Mouse (Mus musculus): ENCODE measurements around the gene Pcgf5. TPM values are rescaled to one million over a fixed set of nuclear protein-coding genes. Genes with fewer than 3 reads are reported as not detected.

Pcgf5 gene
- polyA plus RNA-seq, 1 experiment: 5.4 TPM

DNA sequence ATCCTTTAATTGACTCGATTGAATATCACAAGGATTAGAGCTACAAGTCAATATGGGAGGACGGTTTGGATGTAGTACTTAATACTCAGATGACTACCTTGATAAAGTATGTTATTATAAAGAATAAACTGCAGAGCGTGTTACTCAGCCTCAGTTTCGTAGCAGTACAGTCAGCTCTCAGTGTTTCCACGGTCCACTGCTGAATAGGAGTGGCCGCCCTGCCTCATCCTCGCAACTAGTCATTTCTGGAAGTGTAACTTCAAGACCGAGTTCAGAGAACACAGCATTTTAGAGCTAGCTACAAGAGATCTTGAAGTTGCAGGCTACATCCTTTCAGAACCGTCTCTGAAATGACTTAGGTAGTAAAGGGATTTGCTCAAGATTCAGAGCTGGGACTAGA, 2.8 kb downstream of the Pcgf5 start:
- no peak for DNase-seq (ENCODE audit: low read depth)
- TF ChIP-seq CTCF (IDR thresholded peaks at IDR 0.05; ENCODE audit: borderline replicate concordance, extremely low read depth, insufficient read depth, insufficient read length) (no peak), POLR2A (IDR thresholded peaks at IDR 0.05; ENCODE audit: borderline replicate concordance, extremely low read depth, insufficient read depth, insufficient read length, poor library complexity, severe bottlenecking) (no peak)

DNA sequence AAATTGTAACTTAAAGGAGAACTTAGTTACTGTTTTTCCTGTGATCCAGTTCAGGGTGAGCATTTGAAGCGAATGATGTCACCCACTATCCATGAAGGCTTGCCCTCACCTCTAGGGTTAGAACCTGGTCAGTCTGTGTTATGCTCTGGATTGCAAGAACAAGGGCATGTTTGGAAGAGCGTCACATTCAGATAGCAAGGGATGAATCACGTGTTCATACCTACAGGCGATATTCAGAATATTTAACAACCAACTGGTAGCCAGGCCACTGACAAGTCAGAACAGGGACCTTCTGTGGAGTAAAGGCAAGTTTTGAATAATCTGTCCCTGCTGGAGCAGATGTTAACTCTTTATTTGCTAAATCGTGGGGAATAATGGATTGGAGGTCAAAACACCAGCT, 14.4 kb downstream of the Pcgf5 start:
- no peak for TF ChIP-seq CTCF (IDR thresholded peaks at IDR 0.05; ENCODE audit: borderline replicate concordance, extremely low read depth, insufficient read depth, insufficient read length)
- no peak for TF ChIP-seq POLR2A (IDR thresholded peaks at IDR 0.05; ENCODE audit: borderline replicate concordance, extremely low read depth, insufficient read depth, insufficient read length, poor library complexity, severe bottlenecking)
- DNase-seq (ENCODE audit: low read depth): no peak

DNA sequence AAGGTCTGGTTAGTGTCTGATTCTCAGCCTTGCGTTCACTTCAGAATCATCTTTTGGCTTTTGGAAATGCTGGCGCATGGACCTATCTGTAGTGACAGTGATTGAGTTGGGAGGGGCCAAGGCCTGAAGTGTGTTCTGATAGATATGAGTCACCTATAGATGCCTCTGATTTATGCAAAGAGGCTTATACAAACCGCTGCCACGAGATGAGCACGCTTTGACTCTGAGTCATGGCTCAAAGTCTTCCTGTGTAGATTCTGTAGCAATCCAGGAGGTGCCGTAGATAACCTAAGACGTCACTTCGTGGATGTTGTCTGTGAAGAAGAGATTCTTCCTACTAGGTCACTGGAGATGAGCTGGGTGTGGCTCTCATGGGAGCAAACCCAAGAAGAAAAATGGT, 16.6 kb downstream of the Pcgf5 start:
- no peak for DNase-seq (ENCODE audit: low read depth)
- TF ChIP-seq POLR2A (IDR thresholded peaks at IDR 0.05; ENCODE audit: borderline replicate concordance, extremely low read depth, insufficient read depth, insufficient read length, poor library complexity, severe bottlenecking) (no peak), CTCF (IDR thresholded peaks at IDR 0.05; ENCODE audit: borderline replicate concordance, extremely low read depth, insufficient read depth, insufficient read length) (no peak)

DNA sequence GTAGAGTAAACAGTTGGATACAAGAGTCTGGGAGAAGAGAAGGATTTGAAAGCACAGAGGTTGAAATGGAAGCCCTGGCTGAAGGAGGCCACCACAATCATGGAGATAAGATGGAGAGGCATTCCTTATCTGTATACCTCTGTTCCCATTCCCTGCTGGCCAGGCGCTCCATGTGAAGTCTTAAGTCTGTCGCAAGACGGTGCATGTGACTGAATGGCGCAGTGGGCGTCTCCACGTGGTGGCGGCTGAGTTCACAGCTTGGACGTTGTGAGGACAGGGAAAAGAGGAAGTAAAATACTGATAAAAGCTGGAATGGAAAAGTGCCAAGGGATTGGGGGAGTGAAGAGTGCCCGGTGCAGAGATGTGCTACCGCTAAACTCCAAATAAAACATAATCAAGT, 23.4 kb downstream of the Pcgf5 start:
- no peak for TF ChIP-seq CTCF (IDR thresholded peaks at IDR 0.05; ENCODE audit: borderline replicate concordance, extremely low read depth, insufficient read depth, insufficient read length)
- TF ChIP-seq POLR2A (IDR thresholded peaks at IDR 0.05; ENCODE audit: borderline replicate concordance, extremely low read depth, insufficient read depth, insufficient read length, poor library complexity, severe bottlenecking): no peak
- no peak for DNase-seq (ENCODE audit: low read depth)

DNA sequence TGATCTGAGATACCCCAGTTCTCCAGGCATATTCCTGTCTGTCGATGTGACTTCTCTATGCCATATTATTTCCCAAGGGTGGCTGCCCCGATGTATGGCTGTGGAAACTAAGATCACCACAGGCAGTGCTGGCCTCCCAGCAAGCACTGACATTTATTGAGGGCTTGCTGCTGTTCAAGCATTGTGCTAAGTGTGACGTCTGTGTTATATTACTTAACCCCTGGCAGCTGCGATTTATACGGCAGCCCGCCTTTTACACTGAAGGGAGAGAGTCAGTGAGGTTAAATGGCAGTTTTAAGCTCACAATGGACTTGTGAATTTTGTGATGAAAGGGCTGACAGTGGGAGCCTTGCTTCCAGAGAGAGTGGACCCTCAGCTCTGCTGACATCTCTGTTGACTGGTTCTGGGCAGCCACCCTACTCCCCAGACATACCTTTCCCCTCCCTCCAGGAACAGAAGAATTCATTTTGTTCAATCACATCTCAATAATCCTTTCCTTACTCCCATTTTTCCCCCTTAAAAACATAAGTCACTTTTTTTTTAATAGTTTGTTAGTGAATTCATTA, 25.0 kb downstream of the Pcgf5 start:
- TF ChIP-seq POLR2A (IDR thresholded peaks at IDR 0.05; ENCODE audit: borderline replicate concordance, extremely low read depth, insufficient read depth, insufficient read length, poor library complexity, severe bottlenecking): no peak
- DNase-seq (ENCODE audit: low read depth): peak; percentile 5

DNA sequence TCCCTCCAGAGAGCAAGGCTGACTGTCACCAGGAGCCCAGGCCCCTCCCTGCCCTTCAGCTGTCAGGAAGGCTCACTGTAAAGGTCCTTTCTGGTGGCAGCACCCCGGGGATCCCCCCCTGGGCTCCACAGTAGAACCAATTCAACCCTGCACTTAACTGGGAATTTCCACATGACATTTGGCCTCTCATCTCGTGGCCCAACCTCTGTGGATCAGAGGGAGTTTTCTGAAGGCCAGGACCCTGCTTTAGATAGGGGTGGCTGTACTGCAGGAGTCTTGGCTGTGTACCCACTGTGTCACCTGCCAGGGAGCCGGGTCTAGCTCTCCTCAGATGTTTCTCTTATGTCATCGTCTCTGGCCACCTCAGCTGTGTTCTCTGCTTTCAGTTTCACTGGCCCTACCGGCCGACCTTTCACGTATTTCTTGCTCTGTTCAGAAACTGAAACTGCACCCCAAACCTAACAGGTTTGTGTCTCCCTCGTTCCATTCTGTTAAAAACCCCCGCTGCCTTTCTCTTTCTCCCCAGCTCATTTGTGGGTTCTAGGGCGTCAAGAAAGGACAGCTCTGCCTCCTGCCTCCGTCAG, 27.2 kb downstream of the Pcgf5 start:
- no peak for TF ChIP-seq POLR2A (IDR thresholded peaks at IDR 0.05; ENCODE audit: borderline replicate concordance, extremely low read depth, insufficient read depth, insufficient read length, poor library complexity, severe bottlenecking)
- TF ChIP-seq CTCF (IDR thresholded peaks at IDR 0.05; ENCODE audit: borderline replicate concordance, extremely low read depth, insufficient read depth, insufficient read length): no peak

DNA sequence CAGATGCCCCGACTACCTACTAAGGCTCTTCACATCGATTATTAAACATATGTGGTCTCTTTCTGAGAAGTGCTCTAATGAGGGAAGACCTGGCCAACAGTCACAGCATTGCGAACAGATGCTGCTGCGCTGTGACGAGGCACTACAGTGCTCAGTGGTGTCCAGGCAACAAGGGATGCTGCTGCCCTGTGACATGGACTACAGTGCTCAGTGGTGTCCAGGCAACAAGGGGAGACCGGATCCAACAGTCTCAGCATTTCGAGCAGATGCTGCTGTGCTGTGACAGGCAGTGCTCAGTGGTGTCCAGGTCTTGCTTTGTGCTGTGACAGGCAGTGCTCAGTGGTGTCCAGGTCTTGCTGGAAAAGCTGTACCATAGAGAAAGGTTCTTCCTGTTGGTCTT, 29.6 kb downstream of the Pcgf5 start:
- peak; percentile 26 for DNase-seq (ENCODE audit: low read depth)
- TF ChIP-seq CTCF (IDR thresholded peaks at IDR 0.05; ENCODE audit: borderline replicate concordance, extremely low read depth, insufficient read depth, insufficient read length): no peak
- TF ChIP-seq POLR2A (IDR thresholded peaks at IDR 0.05; ENCODE audit: borderline replicate concordance, extremely low read depth, insufficient read depth, insufficient read length, poor library complexity, severe bottlenecking): no peak

More for the DNA sequence above, 27.2 kb downstream of the Pcgf5 start:
- no peak for DNase-seq (ENCODE audit: low read depth)

DNA sequence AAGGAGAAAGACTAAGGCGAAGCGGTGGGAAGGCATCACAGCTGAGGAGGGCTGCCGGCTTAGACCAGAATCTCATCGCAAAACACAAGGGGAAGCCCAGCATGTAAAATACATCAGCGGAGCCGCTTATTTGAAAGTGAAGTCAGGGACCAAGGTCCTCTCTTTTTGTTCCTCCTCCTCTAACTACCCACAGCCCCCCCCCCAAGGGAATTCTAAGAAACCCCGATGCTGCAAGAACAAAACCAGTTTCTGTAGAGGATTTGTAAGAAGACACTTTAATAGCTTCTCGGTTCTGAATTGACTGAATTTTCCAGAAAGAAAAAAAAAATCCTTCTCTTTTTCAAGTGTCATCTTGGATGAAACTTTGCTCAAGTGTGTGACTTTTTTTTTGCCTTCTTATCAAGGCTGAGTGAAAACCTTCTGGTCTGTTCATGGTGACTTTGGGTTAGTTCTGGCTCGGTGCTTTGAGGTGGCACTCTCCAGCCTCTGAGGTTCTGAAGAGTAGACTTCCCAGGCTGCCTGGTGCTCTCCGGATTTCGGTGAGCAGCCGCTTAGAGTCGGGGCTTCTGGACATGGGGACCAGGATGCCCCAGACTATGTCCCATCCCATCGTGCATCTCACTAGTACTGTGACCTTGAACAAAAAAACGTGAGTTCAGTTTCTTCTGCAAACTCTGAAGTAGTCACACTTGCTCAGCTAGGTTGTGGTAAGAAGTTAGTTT, 30.6 kb downstream of the Pcgf5 start:
- no peak for DNase-seq (ENCODE audit: low read depth)
- TF ChIP-seq CTCF (IDR thresholded peaks at IDR 0.05; ENCODE audit: borderline replicate concordance, extremely low read depth, insufficient read depth, insufficient read length): no peak
- no peak for TF ChIP-seq POLR2A (IDR thresholded peaks at IDR 0.05; ENCODE audit: borderline replicate concordance, extremely low read depth, insufficient read depth, insufficient read length, poor library complexity, severe bottlenecking)

DNA sequence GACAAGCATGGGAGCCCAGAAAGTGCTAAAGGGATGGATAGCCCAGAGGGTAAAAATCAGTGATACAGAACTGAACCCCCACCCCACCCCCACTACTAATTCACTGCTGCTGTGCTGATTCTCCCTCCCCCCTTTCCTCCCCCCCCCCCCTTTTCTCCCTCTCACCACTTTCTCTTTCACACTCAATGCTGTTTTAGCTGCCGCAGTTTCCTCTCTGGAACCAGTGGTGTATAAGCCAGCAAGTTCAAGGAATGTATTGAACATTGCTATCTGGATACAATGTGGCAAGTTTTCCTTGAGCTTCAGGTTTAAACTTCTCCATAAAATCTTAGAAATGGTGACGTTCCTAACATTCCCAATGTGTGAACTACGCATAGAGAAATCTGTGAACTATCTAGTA, 34.8 kb downstream of the Pcgf5 start:
- TF ChIP-seq CTCF (IDR thresholded peaks at IDR 0.05; ENCODE audit: borderline replicate concordance, extremely low read depth, insufficient read depth, insufficient read length): no peak
- DNase-seq (ENCODE audit: low read depth): no peak

DNA sequence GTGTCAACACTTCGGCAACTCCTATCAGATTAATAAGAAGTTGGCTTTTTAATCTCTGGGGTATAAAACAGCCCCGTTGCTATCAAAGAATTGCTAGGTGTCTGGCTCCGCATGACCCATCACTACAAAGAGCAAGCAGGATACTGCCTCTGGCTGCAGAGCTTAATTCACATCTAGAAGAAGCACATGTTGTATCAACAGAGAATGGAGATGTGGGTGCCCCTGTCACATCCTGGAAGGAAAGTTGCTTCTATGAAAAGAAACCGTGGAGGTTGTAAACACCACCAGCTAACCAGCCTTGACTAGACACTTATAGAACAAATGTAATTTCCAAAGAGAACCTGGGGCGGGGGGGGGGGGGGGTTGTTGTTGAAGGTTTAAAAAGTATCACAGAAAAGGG, 35.9 kb downstream of the Pcgf5 start:
- DNase-seq (ENCODE audit: low read depth): no peak
- no peak for TF ChIP-seq POLR2A (IDR thresholded peaks at IDR 0.05; ENCODE audit: borderline replicate concordance, extremely low read depth, insufficient read depth, insufficient read length, poor library complexity, severe bottlenecking)
- TF ChIP-seq CTCF (IDR thresholded peaks at IDR 0.05; ENCODE audit: borderline replicate concordance, extremely low read depth, insufficient read depth, insufficient read length): no peak

DNA sequence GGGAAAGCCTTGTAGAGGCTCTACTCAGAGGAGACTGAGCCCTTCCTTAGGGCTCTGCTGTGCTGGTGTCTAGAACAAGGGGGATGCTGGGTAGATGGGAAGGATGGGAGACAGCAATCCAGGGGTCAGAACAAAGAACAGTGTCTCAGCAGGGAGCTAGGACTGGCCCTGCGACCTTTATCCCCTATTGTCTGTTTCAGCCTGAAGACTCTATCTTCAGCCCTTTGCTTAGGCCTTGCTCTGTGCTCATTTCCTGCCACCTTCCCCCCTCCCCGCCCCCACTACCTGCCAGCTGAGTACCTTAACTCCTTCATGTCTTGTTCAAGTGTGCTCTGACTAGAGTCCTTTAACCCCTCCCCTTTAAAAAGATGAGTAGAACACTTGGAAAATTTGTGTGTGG, 36.3 kb downstream of the Pcgf5 start:
- no peak for TF ChIP-seq CTCF (IDR thresholded peaks at IDR 0.05; ENCODE audit: borderline replicate concordance, extremely low read depth, insufficient read depth, insufficient read length)
- TF ChIP-seq POLR2A (IDR thresholded peaks at IDR 0.05; ENCODE audit: borderline replicate concordance, extremely low read depth, insufficient read depth, insufficient read length, poor library complexity, severe bottlenecking): no peak
- DNase-seq (ENCODE audit: low read depth): no peak

DNA sequence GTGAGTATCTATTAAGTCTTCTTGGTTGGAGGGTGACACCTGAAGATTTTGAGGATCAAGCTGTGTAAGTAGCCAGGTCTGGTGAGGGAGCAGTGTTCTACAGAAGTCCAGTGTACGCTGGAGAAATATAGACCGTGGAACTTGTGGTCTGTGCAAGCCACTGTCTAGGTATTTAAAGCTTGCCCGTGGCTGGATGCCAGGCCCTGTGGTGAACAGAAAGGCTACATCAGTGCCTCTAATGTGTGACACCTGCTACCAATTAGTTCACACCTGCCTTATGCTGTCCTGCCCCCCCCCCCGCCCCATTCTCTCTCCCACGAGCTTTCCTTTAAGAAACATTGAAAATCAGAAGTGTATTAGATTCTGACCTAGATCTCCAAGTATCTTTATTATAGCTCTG, 40.4 kb downstream of the Pcgf5 start:
- DNase-seq (ENCODE audit: low read depth): peak; percentile 18
- TF ChIP-seq CTCF (IDR thresholded peaks at IDR 0.05; ENCODE audit: borderline replicate concordance, extremely low read depth, insufficient read depth, insufficient read length): no peak
- no peak for TF ChIP-seq POLR2A (IDR thresholded peaks at IDR 0.05; ENCODE audit: borderline replicate concordance, extremely low read depth, insufficient read depth, insufficient read length, poor library complexity, severe bottlenecking)

All from brain, embryonic 14.5 days (tissue).